Mouse (Mus musculus) induced T-regulatory cell, adult 2 months (primary cell): Measurements from ENCODE around the gene Olfr543.

Experiments
- DNase-seq: peaks from one replicate; pipeline ENCODE4 v3.0.0-alpha.2; 2012; ENCODE audit warnings: low read depth

The Olfr543 gene

GRCm38 (mm10) chr7:102476601-102477000, 4.9 kb downstream of the Olfr543 start:
- no peak for DNase-seq

GRCm38 (mm10) chr7:102472675-102473074, 8.8 kb downstream of the Olfr543 start:
- no peak for DNase-seq

- DNase-seq = no peak
Observed at GRCm38 (mm10) chr7:102467566-102467965, 13.9 kb downstream of the Olfr543 start.

- DNase-seq = no peak
Observed at GRCm38 (mm10) chr7:102458618-102459380, 22.7 kb downstream of the Olfr543 start.

- DNase-seq = no peak
Observed at GRCm38 (mm10) chr7:102446438-102446837, 35.0 kb downstream of the Olfr543 start.

- DNase-seq = no peak
Observed at GRCm38 (mm10) chr7:102444301-102444700, 37.2 kb downstream of the Olfr543 start.

- DNase-seq = no peak
Observed at GRCm38 (mm10) chr7:102442432-102442831, 39.0 kb downstream of the Olfr543 start.

GRCm38 (mm10) chr7:102441657-102442391, 39.7 kb downstream of the Olfr543 start, which contains the start of gene Rrm1:
TSS of gene Rrm1 (plus strand) at chr7:102441695.
- peak; percentile 97 for DNase-seq

GRCm38 (mm10) chr7:102440822-102441656, 40.4 kb downstream of the Olfr543 start:
- no peak for DNase-seq

GRCm38 (mm10) chr7:102434344-102434743, 47.1 kb downstream of the Olfr543 start:
- no peak for DNase-seq
